Mouse (Mus musculus) adrenal gland, adult 8-10 months (tissue): ENCODE measurements at regions not wholly inside any gene's neighbourhood (a gene's known extent, or its start where the extent isn't known, plus 50 kb on each side); places are given as distances from the start of the nearest gene placed in this dataset.

Experiments
- DNase-seq: peaks from one replicate; pipeline ENCODE4 v3.0.0; 2022

GRCm38 (mm10) chr9:120731952-120732622, 160.8 kb downstream of the Rpl14 start:
- no peak for DNase-seq

- DNase-seq: no peak
Observed at GRCm38 (mm10) chr9:120732650-120733293, 161.5 kb downstream of the Rpl14 start.

- peak; percentile 47 for DNase-seq
Observed at GRCm38 (mm10) chr9:120733681-120734465, 162.6 kb downstream of the Rpl14 start.

- DNase-seq: peak; percentile 65
Observed at GRCm38 (mm10) chr9:120735217-120735616, 164.0 kb downstream of the Rpl14 start.

GRCm38 (mm10) chr9:120737956-120738355, 166.7 kb downstream of the Rpl14 start:
- peak; percentile 37 for DNase-seq

GRCm38 (mm10) chr9:120739199-120739952, 168.1 kb downstream of the Rpl14 start:
- DNase-seq: peak; percentile 87

GRCm38 (mm10) chr9:120739953-120740524, 168.8 kb downstream of the Rpl14 start:
- no peak for DNase-seq

- no peak for DNase-seq
Observed at GRCm38 (mm10) chr9:120741521-120741920, 170.3 kb downstream of the Rpl14 start.

GRCm38 (mm10) chr9:120743455-120743854, 172.2 kb downstream of the Rpl14 start:
- no peak for DNase-seq

GRCm38 (mm10) chr9:120745674-120746073, 174.4 kb downstream of the Rpl14 start:
- no peak for DNase-seq

GRCm38 (mm10) chr9:120750820-120751219, 178.2 kb upstream of the Ctnnb1 start:
- no peak for DNase-seq

- DNase-seq: no peak
Observed at GRCm38 (mm10) chr9:120751686-120752484, 177.1 kb upstream of the Ctnnb1 start.

GRCm38 (mm10) chr9:120754151-120754550, 174.9 kb upstream of the Ctnnb1 start:
- no peak for DNase-seq

- DNase-seq: no peak
Observed at GRCm38 (mm10) chr9:120755486-120755885, 173.5 kb upstream of the Ctnnb1 start.

GRCm38 (mm10) chr9:120758003-120758402, 171.0 kb upstream of the Ctnnb1 start:
- DNase-seq: no peak

GRCm38 (mm10) chr9:120758632-120759031, 170.4 kb upstream of the Ctnnb1 start:
- no peak for DNase-seq

- DNase-seq: no peak
Observed at GRCm38 (mm10) chr9:120759771-120760170, 169.2 kb upstream of the Ctnnb1 start.

GRCm38 (mm10) chr9:120763802-120764201, 165.2 kb upstream of the Ctnnb1 start:
- no peak for DNase-seq

GRCm38 (mm10) chr9:120764663-120765062, 164.4 kb upstream of the Ctnnb1 start:
- no peak for DNase-seq

- no peak for DNase-seq
Observed at GRCm38 (mm10) chr9:120765292-120765691, 163.7 kb upstream of the Ctnnb1 start.

GRCm38 (mm10) chr9:120766881-120767280, 162.1 kb upstream of the Ctnnb1 start:
- DNase-seq: no peak
